Mouse (Mus musculus) T-cell, adult 2 months (primary cell): Measurements from ENCODE around the gene Idh3b.

Experiments
- DNase-seq: peaks from one replicate; pipeline ENCODE4 v3.0.0; 2022; ENCODE audit warnings: low spot score

Gene Idh3b

GRCm38 (mm10) chr2:130265520-130265919 is 18.8 kb downstream of the Idh3b start:
- no peak for DNase-seq

- DNase-seq, result no peak
These were observed 21.9 kb downstream of the Idh3b start for GRCm38 (mm10) chr2:130262398-130262797.

GRCm38 (mm10) chr2:130261914-130262313 is 22.4 kb downstream of the Idh3b start:
- DNase-seq, result no peak

- DNase-seq, result no peak
These were observed 23.5 kb downstream of the Idh3b start for GRCm38 (mm10) chr2:130260822-130261221.

GRCm38 (mm10) chr2:130256762-130257161 is 27.6 kb downstream of the Idh3b start:
- DNase-seq, result no peak

- no peak for DNase-seq
These were observed 36.1 kb downstream of the Idh3b start for GRCm38 (mm10) chr2:130248226-130248625.

- peak; percentile 6 for DNase-seq
These were observed 37.4 kb downstream of the Idh3b start for GRCm38 (mm10) chr2:130246912-130247311.
